Mouse (Mus musculus): ENCODE measurements at regions not wholly inside any gene's neighbourhood (a gene's known extent, or its start where the extent isn't known, plus 50 kb on each side); places are given as distances from the start of the nearest gene placed in this dataset.

DNA sequence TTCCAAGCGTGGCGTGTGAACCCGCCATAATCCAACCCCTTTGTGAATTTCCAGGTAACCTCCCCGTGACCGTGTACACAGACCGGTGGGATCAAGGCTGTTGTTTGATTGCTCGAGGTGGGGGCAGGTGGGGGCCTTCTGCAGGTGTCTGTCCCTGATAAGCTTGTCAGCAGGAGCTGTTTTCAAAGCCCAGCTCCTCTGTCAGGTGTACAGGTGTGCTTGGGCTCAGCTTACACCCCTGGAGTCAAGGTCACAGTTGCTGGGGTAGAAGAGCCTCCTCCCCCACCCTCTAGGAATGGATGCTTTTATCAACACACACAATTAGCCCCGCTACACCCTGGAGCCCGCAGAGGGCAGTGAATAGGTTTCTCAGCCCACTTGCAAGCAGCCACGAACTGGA, 341.6 kb downstream of the Cd83 start:
- no peak for TF ChIP-seq CTCF (IDR thresholded peaks at IDR 0.05; ENCODE audit: insufficient read depth, low read length)
- TF ChIP-seq POLR2A (IDR thresholded peaks at IDR 0.05; ENCODE audit: borderline replicate concordance, extremely low read depth, low read depth, low read length), result no peak

All from lung, adult 2 months (tissue).